Mouse (Mus musculus): ENCODE data around the gene Gnai3. TPM values are rescaled to one million over a fixed set of nuclear protein-coding genes. Genes with fewer than 3 reads are reported as not detected.

Gnai3 gene
- polyA plus RNA-seq, 1 experiment from 2014 or later, result 154 TPM

DNA sequence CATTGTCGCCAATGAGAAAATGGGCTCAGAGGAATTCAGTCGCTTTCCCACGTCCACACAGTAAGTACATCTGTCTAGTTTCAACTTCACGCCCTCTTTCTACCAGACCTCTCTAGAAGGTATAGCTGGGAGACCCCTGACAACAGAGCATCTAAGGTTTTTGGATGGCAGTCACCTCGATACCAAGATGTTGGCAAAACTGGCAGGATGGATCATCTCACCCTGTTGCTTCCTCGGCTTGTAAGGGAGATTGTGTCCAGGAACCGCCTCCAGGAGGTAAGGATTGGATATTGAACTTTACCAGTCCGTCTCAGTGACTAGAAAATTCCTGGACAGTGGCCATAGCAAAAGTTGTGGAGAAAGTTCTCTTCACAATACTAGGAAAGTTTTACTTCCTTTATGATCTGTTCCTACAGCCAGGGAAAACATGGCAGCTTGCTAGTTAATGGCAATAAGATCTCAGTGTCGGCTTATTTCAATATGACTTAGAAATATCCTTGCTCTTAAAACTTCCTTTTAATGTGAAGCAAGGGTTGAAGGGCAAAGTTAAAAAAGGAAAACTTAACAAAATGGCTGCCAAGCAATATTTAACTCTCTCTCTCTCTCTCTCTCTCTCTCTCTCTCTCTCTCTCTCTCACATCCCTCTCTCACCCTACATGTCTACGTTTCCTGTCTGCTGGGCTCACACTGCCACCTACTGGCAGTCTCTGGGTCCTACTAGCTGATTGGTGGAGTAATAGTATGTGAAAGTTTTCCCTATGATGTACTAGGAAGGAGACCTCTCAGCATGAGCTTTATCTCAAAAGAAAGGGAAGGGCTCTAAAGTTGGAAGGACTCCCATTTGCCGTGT lies 1.7 kb upstream of the Gnai3 start:
- no peak overlapping the region for H3K4me3 ChIP-seq (ENCODE audit: low read depth, low read length)
- ATAC-seq (ENCODE audit: insufficient number of reproducible peaks, insufficient read depth, low FRiP score, low read depth), result peak; percentile 66; the same call in 1 of the 2 replicates
- peaks cover 7% of the 10 kb centered on the region; the same call in 1 of the 2 replicates for H3K4me1 ChIP-seq (ENCODE audit: control insufficient read depth, insufficient read depth, low read length)
- H3K27ac ChIP-seq (ENCODE audit: low read length), result no peak overlapping the region
- H3K4me2 ChIP-seq (replicated peaks; ENCODE audit: low read depth, low read length), result 0 out of 2 replicates have a peak overlapping the region, but pooled peaks have one; percentile 1
- no peaks in the 10 kb centered on the region for H3K9me3 ChIP-seq (ENCODE audit: control insufficient read depth, low read depth, low read length)
- H3K27me3 ChIP-seq (ENCODE audit: control insufficient read depth, insufficient read depth, low read length), result no peaks in the 10 kb centered on the region
- no peaks in the 10 kb centered on the region for H3K36me3 ChIP-seq (ENCODE audit: control insufficient read depth, insufficient read depth, low read length)
- WGBS, result 70% methylated on average over 11 of the region's 11 CpGs
- H3K9ac ChIP-seq (replicated peaks; ENCODE audit: low read depth, low read length), result no peak overlapping the region

DNA sequence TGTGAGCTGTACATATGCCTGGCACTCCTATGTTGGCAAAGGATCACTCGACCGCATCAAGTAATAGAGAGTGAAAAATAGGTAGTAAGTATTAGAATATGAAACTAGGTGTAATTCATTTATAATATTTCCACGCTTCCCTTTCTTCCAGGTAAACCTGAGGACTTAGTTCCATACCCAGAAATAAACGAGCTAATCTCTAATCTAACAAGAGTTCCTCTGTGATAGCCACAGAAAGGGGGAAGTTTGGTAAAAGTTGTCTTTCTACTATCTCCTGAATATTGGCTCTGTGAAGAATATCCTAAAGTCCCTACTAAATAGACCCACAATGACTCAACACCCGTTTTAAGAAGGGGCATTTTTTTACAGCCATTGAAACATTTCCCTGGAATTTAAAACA lies 725 bp upstream of the Gnai3 start:
- Histone ChIP-seq H3K27me3 (ENCODE audit: control insufficient read depth, insufficient read depth, low read length) (no peaks in the 10 kb centered on the region), H3K36me3 (ENCODE audit: control insufficient read depth, insufficient read depth, low read length) (no peaks in the 10 kb centered on the region), H3K9ac (replicated peaks; ENCODE audit: low read depth, low read length) (peak overlapping the region; percentile 78), H3K4me2 (replicated peaks; ENCODE audit: low read depth, low read length) (peak overlapping the region; percentile 73), H3K4me1 (ENCODE audit: control insufficient read depth, insufficient read depth, low read length) (peaks cover 7% of the 10 kb centered on the region; the same call in 1 of the 2 replicates), H3K27ac (ENCODE audit: low read length) (no peak overlapping the region), H3K9me3 (ENCODE audit: control insufficient read depth, low read depth, low read length) (no peaks in the 10 kb centered on the region), H3K4me3 (ENCODE audit: low read depth, low read length) (peak overlapping the region; percentile 90)
- no peak for ATAC-seq (ENCODE audit: insufficient number of reproducible peaks, insufficient read depth, low FRiP score, low read depth)
- WGBS, result 56% methylated on average over 5 of the region's 5 CpGs

DNA sequence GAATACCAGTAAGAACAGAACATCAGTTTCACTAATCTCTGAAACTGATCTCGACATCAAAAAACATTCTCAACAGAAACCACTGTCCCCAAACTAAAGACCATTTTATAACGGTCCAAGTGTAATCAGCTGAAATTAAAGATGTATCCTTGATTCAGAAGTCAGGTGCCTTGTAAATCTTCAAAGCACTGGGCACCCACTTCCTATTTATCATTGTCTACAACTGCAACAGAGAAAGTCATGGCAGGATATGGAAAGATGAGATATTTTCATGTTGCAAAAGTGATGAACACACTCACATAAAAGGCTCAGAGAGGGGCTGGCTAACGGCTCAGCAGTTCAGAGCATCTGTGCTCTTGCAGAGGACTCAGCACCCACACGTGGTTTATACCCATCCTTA lies 5.2 kb downstream of the Gnai3 start:
- Histone ChIP-seq H3K4me3 (ENCODE audit: low read depth, low read length) (no peak overlapping the region), H3K9ac (replicated peaks; ENCODE audit: low read depth, low read length) (no peak overlapping the region), H3K9me3 (ENCODE audit: control insufficient read depth, low read depth, low read length) (no peaks in the 10 kb centered on the region), H3K27ac (ENCODE audit: low read length) (no peak overlapping the region), H3K4me2 (replicated peaks; ENCODE audit: low read depth, low read length) (no peak overlapping the region), H3K27me3 (ENCODE audit: control insufficient read depth, insufficient read depth, low read length) (no peaks in the 10 kb centered on the region), H3K4me1 (ENCODE audit: control insufficient read depth, insufficient read depth, low read length) (no peaks in the 10 kb centered on the region; the same call in 1 of the 2 replicates), H3K36me3 (ENCODE audit: control insufficient read depth, insufficient read depth, low read length) (0 out of 2 replicates have a peak, but pooled peaks cover 7% of the 10 kb centered on the region)
- WGBS, result 78% methylated on average over 4 of the region's 4 CpGs
- ATAC-seq (ENCODE audit: insufficient number of reproducible peaks, insufficient read depth, low FRiP score, low read depth), result no peak

DNA sequence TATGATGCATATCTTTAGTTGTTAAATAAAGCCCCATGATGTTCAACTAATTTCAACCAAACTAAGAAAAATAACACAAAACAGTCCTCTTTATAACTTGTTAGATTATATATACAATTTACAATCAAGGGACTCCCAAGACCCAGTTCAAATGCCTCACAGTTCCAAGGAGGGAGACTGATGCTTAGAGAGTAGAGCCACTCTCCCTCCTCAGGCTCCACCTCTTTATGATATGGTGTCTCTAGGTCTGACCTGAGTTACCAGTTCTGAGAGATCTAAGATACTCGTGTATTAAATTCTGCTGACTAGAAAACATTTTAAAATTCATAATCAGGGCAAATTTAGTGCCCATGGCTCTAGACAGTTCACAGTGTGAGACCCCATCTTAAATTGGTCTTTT lies 6.8 kb downstream of the Gnai3 start:
- 0 out of 2 replicates have a peak, but pooled peaks cover 7% of the 10 kb centered on the region for H3K36me3 ChIP-seq (ENCODE audit: control insufficient read depth, insufficient read depth, low read length)
- 69% methylated on average over 1 of the region's 1 CpGs for WGBS
- H3K4me3 ChIP-seq (ENCODE audit: low read depth, low read length), result no peak overlapping the region
- H3K4me1 ChIP-seq (ENCODE audit: control insufficient read depth, insufficient read depth, low read length), result no peaks in the 10 kb centered on the region; the same call in 1 of the 2 replicates
- ATAC-seq (ENCODE audit: insufficient number of reproducible peaks, insufficient read depth, low FRiP score, low read depth), result no peak
- H3K9me3 ChIP-seq (ENCODE audit: control insufficient read depth, low read depth, low read length), result no peaks in the 10 kb centered on the region
- H3K27me3 ChIP-seq (ENCODE audit: control insufficient read depth, insufficient read depth, low read length), result no peaks in the 10 kb centered on the region
- no peak overlapping the region for H3K9ac ChIP-seq (replicated peaks; ENCODE audit: low read depth, low read length)
- H3K27ac ChIP-seq (ENCODE audit: low read length), result no peak overlapping the region
- H3K4me2 ChIP-seq (replicated peaks; ENCODE audit: low read depth, low read length), result no peak overlapping the region

DNA sequence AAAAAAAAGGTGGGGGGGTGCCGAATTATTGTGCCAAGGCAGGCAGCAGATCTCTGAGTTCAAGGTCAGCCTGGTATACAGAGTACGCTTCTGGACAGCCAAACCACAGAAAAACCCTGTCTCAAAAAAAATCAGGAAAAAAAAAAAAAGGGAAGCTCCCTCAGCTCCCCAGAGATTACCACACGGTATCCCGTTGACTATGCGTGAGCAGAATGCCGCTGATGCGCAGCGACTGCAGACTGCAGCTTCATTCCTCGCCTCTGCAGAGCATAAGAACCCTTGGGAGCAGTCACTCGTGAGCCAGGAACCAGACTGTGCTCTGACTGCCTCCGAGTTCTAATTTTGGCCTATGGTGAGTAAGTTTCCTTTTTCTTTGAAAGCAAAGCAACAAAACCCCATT lies 11.2 kb downstream of the Gnai3 start:
- H3K36me3 ChIP-seq (ENCODE audit: control insufficient read depth, insufficient read depth, low read length), result 0 out of 2 replicates have a peak, but pooled peaks cover under 1% of the 10 kb centered on the region
- H3K9ac ChIP-seq (replicated peaks; ENCODE audit: low read depth, low read length), result no peak overlapping the region
- no peaks in the 10 kb centered on the region for H3K9me3 ChIP-seq (ENCODE audit: control insufficient read depth, low read depth, low read length)
- H3K27me3 ChIP-seq (ENCODE audit: control insufficient read depth, insufficient read depth, low read length), result no peaks in the 10 kb centered on the region
- H3K4me1 ChIP-seq (ENCODE audit: control insufficient read depth, insufficient read depth, low read length), result 0 out of 2 replicates have a peak, but pooled peaks cover 4% of the 10 kb centered on the region
- no peak overlapping the region for H3K27ac ChIP-seq (ENCODE audit: low read length)
- no peak overlapping the region for H3K4me3 ChIP-seq (ENCODE audit: low read depth, low read length)
- no peak overlapping the region for H3K4me2 ChIP-seq (replicated peaks; ENCODE audit: low read depth, low read length)
- no peak for ATAC-seq (ENCODE audit: insufficient number of reproducible peaks, insufficient read depth, low FRiP score, low read depth)
- WGBS, result 82% methylated on average over 11 of the region's 11 CpGs

DNA sequence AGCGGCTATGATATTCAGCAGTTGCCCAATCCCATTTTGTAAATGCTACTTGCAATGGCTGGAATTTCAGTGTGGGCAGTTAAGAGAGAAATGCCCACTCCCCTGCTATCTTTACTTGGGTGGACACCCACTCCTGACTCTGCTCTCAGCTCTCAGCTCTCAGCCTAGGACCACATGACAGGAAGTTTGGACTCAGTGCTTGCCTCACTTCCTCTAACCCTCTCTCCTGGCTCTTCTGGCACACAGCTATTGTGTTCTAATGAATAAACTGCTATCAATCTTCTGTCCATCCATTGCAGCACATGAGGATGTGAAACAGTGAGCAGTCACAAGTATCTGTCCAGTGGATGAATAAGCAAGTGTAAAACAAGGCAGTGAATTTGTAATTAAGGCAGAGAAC lies 13.5 kb downstream of the Gnai3 start:
- Histone ChIP-seq H3K4me2 (replicated peaks; ENCODE audit: low read depth, low read length) (no peak overlapping the region), H3K4me3 (ENCODE audit: low read depth, low read length) (no peak overlapping the region), H3K9me3 (ENCODE audit: control insufficient read depth, low read depth, low read length) (no peaks in the 10 kb centered on the region), H3K9ac (replicated peaks; ENCODE audit: low read depth, low read length) (no peak overlapping the region), H3K27ac (ENCODE audit: low read length) (no peak overlapping the region), H3K27me3 (ENCODE audit: control insufficient read depth, insufficient read depth, low read length) (no peaks in the 10 kb centered on the region), H3K4me1 (ENCODE audit: control insufficient read depth, insufficient read depth, low read length) (0 out of 2 replicates have a peak, but pooled peaks cover 4% of the 10 kb centered on the region), H3K36me3 (ENCODE audit: control insufficient read depth, insufficient read depth, low read length) (no peaks in the 10 kb centered on the region)
- no peak for ATAC-seq (ENCODE audit: insufficient number of reproducible peaks, insufficient read depth, low FRiP score, low read depth)
- WGBS, result 83% methylated on average over 1 of the region's 1 CpGs

DNA sequence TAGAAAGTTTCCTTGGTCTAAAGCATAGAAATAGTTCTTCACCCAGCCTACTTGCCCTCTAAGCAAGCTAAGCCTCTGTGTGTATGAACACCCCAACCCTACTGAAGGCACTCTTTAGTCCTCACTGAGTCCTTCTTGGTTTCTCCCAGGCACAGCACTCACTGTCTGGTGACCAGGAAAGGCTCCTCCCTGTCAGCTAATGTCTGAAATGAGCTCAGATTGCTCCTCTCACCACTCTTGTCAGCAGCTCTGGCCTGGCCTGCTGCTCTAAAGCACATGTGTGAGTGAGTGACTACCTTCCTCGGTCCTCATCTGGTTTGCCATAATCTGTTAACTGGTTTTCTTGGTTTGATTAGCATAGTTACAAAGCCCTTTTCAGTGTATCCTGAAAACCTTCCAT lies 14.1 kb downstream of the Gnai3 start:
- Histone ChIP-seq H3K27ac (ENCODE audit: low read length) (no peak overlapping the region), H3K27me3 (ENCODE audit: control insufficient read depth, insufficient read depth, low read length) (no peaks in the 10 kb centered on the region), H3K4me2 (replicated peaks; ENCODE audit: low read depth, low read length) (no peak overlapping the region), H3K9me3 (ENCODE audit: control insufficient read depth, low read depth, low read length) (no peaks in the 10 kb centered on the region), H3K4me3 (ENCODE audit: low read depth, low read length) (no peak overlapping the region), H3K36me3 (ENCODE audit: control insufficient read depth, insufficient read depth, low read length) (no peaks in the 10 kb centered on the region), H3K4me1 (ENCODE audit: control insufficient read depth, insufficient read depth, low read length) (0 out of 2 replicates have a peak, but pooled peaks cover 4% of the 10 kb centered on the region), H3K9ac (replicated peaks; ENCODE audit: low read depth, low read length) (no peak overlapping the region)
- ATAC-seq (ENCODE audit: insufficient number of reproducible peaks, insufficient read depth, low FRiP score, low read depth), result no peak
- WGBS, result 78% methylated on average over 1 of the region's 1 CpGs

DNA sequence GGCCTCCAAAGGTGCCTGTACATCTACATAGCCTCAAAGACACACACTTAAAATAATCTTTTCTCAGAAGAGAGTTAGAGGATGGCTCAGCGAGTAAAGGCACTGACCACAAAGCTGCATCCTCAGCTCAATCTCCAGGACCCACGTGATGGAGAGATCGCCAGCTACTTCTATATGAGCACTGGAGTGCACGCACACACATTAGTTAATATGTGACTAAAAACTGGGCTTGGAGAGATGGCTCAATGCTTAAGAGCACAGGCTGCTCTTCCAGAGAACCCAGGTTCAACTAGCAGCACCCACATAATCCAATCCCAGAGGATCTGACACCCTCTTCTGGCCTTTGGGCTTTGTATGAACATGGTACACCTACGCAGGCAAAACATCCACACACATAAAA lies 14.7 kb downstream of the Gnai3 start:
- no peak for ATAC-seq (ENCODE audit: insufficient number of reproducible peaks, insufficient read depth, low FRiP score, low read depth)
- Histone ChIP-seq H3K27me3 (ENCODE audit: control insufficient read depth, insufficient read depth, low read length) (no peaks in the 10 kb centered on the region), H3K9me3 (ENCODE audit: control insufficient read depth, low read depth, low read length) (no peaks in the 10 kb centered on the region), H3K4me2 (replicated peaks; ENCODE audit: low read depth, low read length) (no peak overlapping the region), H3K36me3 (ENCODE audit: control insufficient read depth, insufficient read depth, low read length) (no peaks in the 10 kb centered on the region), H3K4me1 (ENCODE audit: control insufficient read depth, insufficient read depth, low read length) (0 out of 2 replicates have a peak, but pooled peaks cover 4% of the 10 kb centered on the region), H3K27ac (ENCODE audit: low read length) (no peak overlapping the region), H3K9ac (replicated peaks; ENCODE audit: low read depth, low read length) (no peak overlapping the region), H3K4me3 (ENCODE audit: low read depth, low read length) (no peak overlapping the region)
- 81% methylated on average over 5 of the region's 5 CpGs for WGBS
